Mouse (Mus musculus) heart, embryonic 16.5 days (tissue): Measurements from ENCODE around the gene Irf2bp1. TPM values are rescaled to one million over a fixed set of nuclear protein-coding genes. Genes with fewer than 3 reads are reported as not detected.

ENCODE experiments used
- ATAC-seq: fragments of 200-750 bp; cut with Nextera tagmentation; replicated peaks from 2 replicates; pipeline ENCODE4 v1.8.0; 2017; ENCODE audit warnings: moderate number of reproducible peaks; ENCODE audit not compliant: insufficient read depth, low FRiP score; ENCODE audit errors: extremely low read depth
- H3K27ac ChIP-seq: fragments of 300-500 bp; sonication (generic); 2 replicates; pipeline ENCODE4 v1.5.1; 2014; ENCODE audit warnings: mild to moderate bottlenecking, low read length, control low read depth, moderate library complexity
- H3K27me3 ChIP-seq: fragments of 300-500 bp; sonication (generic); 2 replicates; pipeline ENCODE4 v1.6.1; 2014; ENCODE audit warnings: low read length, mixed read lengths; ENCODE audit not compliant: control insufficient read depth, insufficient read depth
- H3K36me3 ChIP-seq: fragments of 300-500 bp; sonication (generic); 2 replicates; pipeline ENCODE4 v1.6.1; 2014; ENCODE audit not compliant: control insufficient read depth, insufficient read depth
- H3K4me1 ChIP-seq: fragments of 300-500 bp; sonication (generic); 2 replicates; pipeline ENCODE4 v1.6.1; 2014; ENCODE audit warnings: low read length, mixed read lengths; ENCODE audit not compliant: control insufficient read depth, insufficient read depth
- H3K4me2 ChIP-seq: fragments of 300-500 bp; sonication (generic); 2 replicates; pipeline ENCODE4 v1.6.1; 2014; ENCODE audit warnings: low read depth, mild to moderate bottlenecking, control low read depth, low read length
- H3K4me3 ChIP-seq: fragments of 300-500 bp; sonication (generic); 2 replicates; pipeline ENCODE4 v1.5.1; 2014; ENCODE audit warnings: mild to moderate bottlenecking, control low read depth, low read length
- H3K9ac ChIP-seq: fragments of 300-500 bp; sonication (generic); 2 replicates; pipeline ENCODE4 v1.6.1; 2014; ENCODE audit warnings: low read length, control low read depth
- H3K9me3 ChIP-seq: fragments of 300-500 bp; sonication (generic); replicated peaks from 2 replicates; pipeline ENCODE4 v1.6.1; 2016; ENCODE audit warnings: low read length; ENCODE audit not compliant: control insufficient read depth
- WGBS: fragments of 180-500 bp; shearing (Covaris S2); extraction: QIAGEN DNeasy Blood & Tissue Kit; methylation state at CpG from one replicate; pipeline ENCODE4 v1.1.7; 2014; 5-methylcytosine and 5-hydroxymethylcytosine counted together
- polyA plus RNA-seq: library from polyadenylated mRNA; unstranded; fragments of >200 nt; fragmentation: Nextera tagmentation; extraction: Ambion mirVana; gene quantifications from 2 replicates; pipeline ENCODE4 v1.2.1, GENCODE M21; 2015

Irf2bp1 gene
- polyA plus RNA-seq, 1 experiment from 2014 or later, result 12.5 TPM

- peaks cover 28% of the 10 kb centered on the region for H3K36me3 ChIP-seq
Observed at GRCm38 (mm10) chr7:19053136-19053532, 49.3 kb downstream of the Irf2bp1 start.

GRCm38 (mm10) chr7:19054047-19054776, 50.4 kb downstream of the Irf2bp1 start, which contains the start of gene Rsph6a:
Rsph6a (plus strand) TSS chr7:19054690.
- Histone ChIP-seq H3K4me1 (no peaks in the 10 kb centered on the region; the same call in 1 of the 2 replicates), H3K9ac (no peak within 1 kb of the TSS), H3K27me3 (no peaks in the 10 kb centered on the region), H3K36me3 (peaks cover 22% of the 10 kb centered on the region), H3K4me2 (peak within 1 kb of the TSS; percentile 39), H3K4me3 (no peak within 1 kb of the TSS), H3K27ac (no peak within 1 kb of the TSS), H3K9me3 (no peaks in the 10 kb centered on the region)
- WGBS, result 28% methylated on average over 33 of the region's 33 CpGs
- no peak for ATAC-seq

More at GRCm38 (mm10) chr7:19053136-19053532, 49.3 kb downstream of the Irf2bp1 start:
- no peaks in the 10 kb centered on the region for H3K9me3 ChIP-seq
- no peaks in the 10 kb centered on the region for H3K27me3 ChIP-seq
- H3K4me2 ChIP-seq, result no peak overlapping the region
- H3K27ac ChIP-seq, result no peak overlapping the region
- no peak overlapping the region for H3K4me3 ChIP-seq
- no peak for ATAC-seq
- H3K9ac ChIP-seq, result no peak overlapping the region
- H3K4me1 ChIP-seq, result no peaks in the 10 kb centered on the region; the same call in 1 of the 2 replicates
- WGBS, result 90% methylated on average over 7 of the region's 7 CpGs

DNA sequence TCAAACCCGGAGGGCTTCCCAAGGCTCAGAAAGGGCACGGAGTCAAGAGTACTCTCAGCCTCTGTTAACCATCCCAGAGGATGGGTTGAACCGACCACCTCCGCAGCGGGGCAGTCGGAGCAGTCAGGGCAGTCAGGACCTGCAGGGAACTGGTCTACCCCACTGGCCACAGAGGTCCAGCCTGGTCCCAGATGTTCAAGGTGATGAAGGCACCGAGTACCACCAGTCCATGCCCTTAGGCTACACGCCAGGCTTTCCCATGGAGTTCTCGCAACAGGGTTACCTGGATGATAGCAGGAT, 50.9 kb downstream of the Irf2bp1 start:
- H3K9ac ChIP-seq, result no peak overlapping the region
- H3K27ac ChIP-seq, result no peak overlapping the region
- peak overlapping the region; percentile 39 for H3K4me2 ChIP-seq

DNA sequence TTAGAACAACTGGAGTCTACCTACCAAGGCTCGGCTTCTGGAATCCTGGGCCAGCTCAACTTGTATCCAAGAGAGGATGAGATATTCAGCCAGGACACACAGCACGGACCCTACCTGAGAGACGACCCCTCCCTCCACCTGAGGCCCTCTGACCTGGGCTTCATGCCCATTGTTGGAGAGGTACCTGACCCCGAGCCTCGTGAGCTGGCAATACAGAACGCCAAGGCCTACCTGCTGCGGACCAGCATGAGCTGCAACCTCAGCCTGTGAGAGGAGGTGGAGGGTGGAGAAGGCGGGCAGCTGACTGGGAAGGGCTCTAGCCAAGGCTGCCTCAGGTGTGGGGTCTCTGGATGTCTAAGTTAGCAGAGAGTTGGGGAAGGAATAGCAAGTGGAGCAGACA, 51.3 kb downstream of the Irf2bp1 start:
- Histone ChIP-seq H3K4me2 (no peak overlapping the region), H3K36me3 (peaks cover 14% of the 10 kb centered on the region), H3K27ac (no peak overlapping the region), H3K4me1 (no peaks in the 10 kb centered on the region; the same call in 1 of the 2 replicates), H3K9me3 (no peaks in the 10 kb centered on the region), H3K9ac (no peak overlapping the region), H3K27me3 (no peaks in the 10 kb centered on the region), H3K4me3 (no peak overlapping the region)
- WGBS, result 91% methylated on average over 8 of the region's 8 CpGs
- ATAC-seq, result no peak

More for the DNA sequence above, 50.9 kb downstream of the Irf2bp1 start:
- no peak for ATAC-seq
- peaks cover 17% of the 10 kb centered on the region for H3K36me3 ChIP-seq
- no peak overlapping the region for H3K4me3 ChIP-seq
- no peaks in the 10 kb centered on the region for H3K9me3 ChIP-seq
- no peaks in the 10 kb centered on the region for H3K27me3 ChIP-seq
- 70% methylated on average over 9 of the region's 9 CpGs for WGBS
- no peaks in the 10 kb centered on the region; the same call in 1 of the 2 replicates for H3K4me1 ChIP-seq

Other genes with a start within 250 kb of the Irf2bp1 start
- not detected in 2 replicates for gene Psg19, start 205.5 kb upstream of the Irf2bp1 start, polyA plus RNA-seq
- not detected in 2 replicates for gene Psg17, start 182.4 kb upstream of the Irf2bp1 start, polyA plus RNA-seq
- 0.50 and 0.69 TPM in 2 replicates for gene Mill2, start 164.1 kb upstream of the Irf2bp1 start, polyA plus RNA-seq
- gene Pglyrp1, start 132.7 kb upstream of the Irf2bp1 start, polyA plus RNA-seq, result 3.5 and 5.7 TPM in 2 replicates
- 21.7 and 23.7 TPM in 2 replicates for gene Ccdc61, start 93.6 kb upstream of the Irf2bp1 start, polyA plus RNA-seq
- 0.64 and 0.82 TPM in 2 replicates for gene Nova2, start 78.2 kb upstream of the Irf2bp1 start, polyA plus RNA-seq
- gene Nanos2, start 16.6 kb upstream of the Irf2bp1 start, polyA plus RNA-seq, result not detected in 2 replicates
- 1.8 and 1.9 TPM in 2 replicates for gene Mypop, start 12.8 kb upstream of the Irf2bp1 start, polyA plus RNA-seq
- gene Foxa3, start 19.5 kb downstream of the Irf2bp1 start, polyA plus RNA-seq, result 0.17 and 0.37 TPM in 2 replicates
- gene Sympk, start 20.3 kb downstream of the Irf2bp1 start, polyA plus RNA-seq, result 25.3 and 25.6 TPM in 2 replicates
- not detected in 2 replicates for gene Rsph6a, start 50.6 kb downstream of the Irf2bp1 start, polyA plus RNA-seq
- 12.6 and 14.1 TPM in 2 replicates for gene Dmwd, start 72.2 kb downstream of the Irf2bp1 start, polyA plus RNA-seq
- gene Dmpk, start 79.8 kb downstream of the Irf2bp1 start, polyA plus RNA-seq, result 70.7 and 85.5 TPM in 2 replicates
- 5.1 and 5.4 TPM in 2 replicates for gene Six5, start 90.5 kb downstream of the Irf2bp1 start, polyA plus RNA-seq
- gene Gm4969, start 114.3 kb downstream of the Irf2bp1 start, polyA plus RNA-seq, result 0.38 and 0.64 TPM in 2 replicates
- 9.8 and 9.9 TPM in 2 replicates for gene Fbxo46, start 115.8 kb downstream of the Irf2bp1 start, polyA plus RNA-seq
- gene Qpctl, start 145.2 kb downstream of the Irf2bp1 start, polyA plus RNA-seq, result 9.6 and 10.6 TPM in 2 replicates
- gene Snrpd2, start 145.7 kb downstream of the Irf2bp1 start, polyA plus RNA-seq, result 84.3 and 93.8 TPM in 2 replicates
- gene Gipr, start 162.1 kb downstream of the Irf2bp1 start, polyA plus RNA-seq, result 104 and 107 TPM in 2 replicates
- gene Eml2, start 172.4 kb downstream of the Irf2bp1 start, polyA plus RNA-seq, result 23.5 and 26.2 TPM in 2 replicates
- 2.4 and 2.7 TPM in 2 replicates for gene Gpr4, start 208.5 kb downstream of the Irf2bp1 start, polyA plus RNA-seq
- 40.4 and 41.8 TPM in 2 replicates for gene Opa3, start 224.3 kb downstream of the Irf2bp1 start, polyA plus RNA-seq